Mouse (Mus musculus): Measurements from ENCODE around the gene Lingo2.

Gene Lingo2

DNA sequence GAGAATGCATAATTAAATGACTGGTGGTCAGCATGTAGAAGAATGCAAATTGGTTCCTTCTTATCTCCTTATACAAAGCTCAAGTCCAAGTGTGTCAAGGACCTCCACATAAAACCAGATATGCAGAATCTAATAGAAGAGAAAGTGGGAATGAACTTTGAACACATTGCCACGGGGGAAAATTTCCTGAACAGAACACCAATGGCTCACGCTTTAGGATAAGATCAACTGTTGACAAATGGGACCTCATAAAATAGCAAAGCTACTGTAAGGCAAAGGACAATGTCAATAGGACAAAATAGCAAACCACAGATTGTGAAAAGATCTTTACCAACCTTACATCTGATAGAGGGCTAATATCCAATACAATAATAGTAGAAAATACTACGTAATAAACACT, 1000.3 kb downstream of the Lingo2 start:
- in situ Hi-C loops (cut with MboI; ENCODE audit: low pct_unique_long_range_greater_than_20kb in 1 of 2, low sequenced_read_pairs in 2 of 2, unreplicated experiment in 1 of 2): no loop called here

DNA sequence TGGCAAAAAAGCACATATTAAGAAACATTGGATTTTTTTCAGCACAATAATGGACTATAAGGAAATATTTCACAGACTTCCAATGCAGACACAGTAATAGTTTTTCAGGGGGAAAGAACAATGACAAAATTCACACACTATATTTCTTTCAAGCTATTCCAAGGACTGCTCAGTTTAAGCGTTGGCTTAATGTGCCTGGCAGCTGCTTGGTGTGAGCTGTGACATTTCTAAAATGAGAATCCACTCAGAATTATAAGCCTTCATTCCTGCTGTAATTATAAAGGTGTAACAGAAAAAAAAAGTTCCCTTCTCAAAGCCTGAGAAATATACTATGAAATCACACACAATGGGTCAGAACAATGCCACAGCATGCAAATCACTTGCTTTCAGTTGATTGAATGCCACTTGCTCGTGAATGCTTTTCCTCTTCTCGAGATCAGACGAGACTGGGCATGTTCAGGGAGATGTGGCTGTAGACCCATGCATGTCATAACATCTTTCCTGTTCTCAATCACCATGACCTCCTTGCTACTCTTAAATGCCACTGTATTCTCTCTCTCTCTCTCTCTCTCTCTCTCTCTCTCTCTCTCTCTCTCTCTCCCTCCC, 1017.4 kb downstream of the Lingo2 start:
- in situ Hi-C loops (cut with MboI; ENCODE audit: low pct_unique_long_range_greater_than_20kb in 1 of 2, low sequenced_read_pairs in 2 of 2, unreplicated experiment in 1 of 2): no loop called here

DNA sequence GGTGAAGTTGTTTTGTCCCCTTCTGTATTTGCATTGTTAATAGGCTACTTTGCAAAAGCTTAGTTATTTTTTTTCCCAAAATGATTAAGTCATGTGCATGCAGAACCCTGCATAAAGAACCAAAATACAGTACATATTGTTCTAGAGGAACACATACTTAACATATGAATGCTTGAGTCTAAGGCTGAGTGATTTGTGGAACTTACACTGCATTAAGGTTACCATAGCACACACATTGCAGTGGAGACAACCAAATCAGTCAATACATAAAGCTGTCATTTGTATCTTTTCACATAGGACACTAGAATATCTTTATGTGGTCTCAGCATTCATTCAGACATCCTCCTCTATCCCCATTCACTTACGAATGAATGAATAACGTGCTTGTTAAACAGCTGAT, 1023.8 kb downstream of the Lingo2 start:
- in situ Hi-C loops (cut with MboI; ENCODE audit: low pct_unique_long_range_greater_than_20kb in 1 of 2, low sequenced_read_pairs in 2 of 2, unreplicated experiment in 1 of 2): no loop called here

DNA sequence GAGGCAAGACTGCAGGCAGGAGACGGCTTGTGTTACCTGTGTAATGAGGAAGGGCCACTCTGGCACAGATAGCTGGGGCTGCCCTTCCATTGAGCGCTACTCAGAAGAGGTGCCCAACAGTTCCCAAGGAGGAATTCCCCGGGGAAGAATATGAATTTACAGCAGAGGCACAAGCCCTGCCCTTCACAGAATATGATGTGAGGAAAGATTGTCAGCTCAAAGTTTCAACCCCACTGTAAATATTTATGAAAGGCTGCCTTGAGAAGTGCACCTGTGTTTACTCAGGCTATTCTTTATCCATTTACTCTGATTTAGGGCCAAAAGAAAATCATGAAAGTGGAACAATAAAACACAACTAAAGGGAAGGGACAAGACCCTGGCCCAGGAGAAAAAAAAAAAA, 1034.1 kb downstream of the Lingo2 start:
- in situ Hi-C loops (cut with MboI; ENCODE audit: low pct_unique_long_range_greater_than_20kb in 1 of 2, low sequenced_read_pairs in 2 of 2, unreplicated experiment in 1 of 2): no loop called here

DNA sequence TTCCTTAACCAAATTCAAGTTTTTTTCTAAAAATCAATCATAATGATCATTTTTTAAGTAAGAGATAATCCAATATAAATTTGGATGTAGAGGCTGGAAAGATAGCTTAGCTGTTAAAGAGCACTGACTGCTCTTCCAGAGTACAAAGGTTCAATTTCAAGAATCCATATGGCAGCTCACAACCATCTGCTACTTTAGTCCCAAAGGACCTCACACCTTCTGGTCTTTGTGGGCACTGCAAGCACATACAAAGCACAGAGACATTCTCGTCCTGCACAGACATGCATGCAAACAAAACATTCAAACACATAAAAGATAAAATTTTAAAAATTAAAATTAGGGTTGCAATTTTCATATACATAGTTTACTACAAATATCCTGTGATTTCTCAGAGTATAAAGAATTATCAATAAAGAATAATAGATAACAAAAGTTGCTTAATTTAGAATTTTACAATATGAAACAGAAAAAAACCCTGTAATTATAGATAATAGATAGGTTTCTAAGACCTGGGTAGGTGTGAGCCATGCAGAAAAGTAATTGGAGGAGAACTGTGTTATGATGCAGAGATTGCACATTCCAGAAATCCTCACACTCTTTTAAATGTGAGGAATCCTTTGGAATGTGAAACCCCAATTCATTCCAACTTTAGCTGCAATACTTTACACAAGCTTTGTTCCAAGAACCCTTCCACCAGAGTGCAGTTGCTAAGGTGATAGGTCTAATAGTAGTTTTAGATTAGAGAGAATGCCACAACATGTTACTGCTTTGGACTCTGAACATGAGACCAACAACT, 1053.6 kb downstream of the Lingo2 start:
- in situ Hi-C loops (cut with MboI; ENCODE audit: low pct_unique_long_range_greater_than_20kb in 1 of 2, low sequenced_read_pairs in 2 of 2, unreplicated experiment in 1 of 2): no loop called here

DNA sequence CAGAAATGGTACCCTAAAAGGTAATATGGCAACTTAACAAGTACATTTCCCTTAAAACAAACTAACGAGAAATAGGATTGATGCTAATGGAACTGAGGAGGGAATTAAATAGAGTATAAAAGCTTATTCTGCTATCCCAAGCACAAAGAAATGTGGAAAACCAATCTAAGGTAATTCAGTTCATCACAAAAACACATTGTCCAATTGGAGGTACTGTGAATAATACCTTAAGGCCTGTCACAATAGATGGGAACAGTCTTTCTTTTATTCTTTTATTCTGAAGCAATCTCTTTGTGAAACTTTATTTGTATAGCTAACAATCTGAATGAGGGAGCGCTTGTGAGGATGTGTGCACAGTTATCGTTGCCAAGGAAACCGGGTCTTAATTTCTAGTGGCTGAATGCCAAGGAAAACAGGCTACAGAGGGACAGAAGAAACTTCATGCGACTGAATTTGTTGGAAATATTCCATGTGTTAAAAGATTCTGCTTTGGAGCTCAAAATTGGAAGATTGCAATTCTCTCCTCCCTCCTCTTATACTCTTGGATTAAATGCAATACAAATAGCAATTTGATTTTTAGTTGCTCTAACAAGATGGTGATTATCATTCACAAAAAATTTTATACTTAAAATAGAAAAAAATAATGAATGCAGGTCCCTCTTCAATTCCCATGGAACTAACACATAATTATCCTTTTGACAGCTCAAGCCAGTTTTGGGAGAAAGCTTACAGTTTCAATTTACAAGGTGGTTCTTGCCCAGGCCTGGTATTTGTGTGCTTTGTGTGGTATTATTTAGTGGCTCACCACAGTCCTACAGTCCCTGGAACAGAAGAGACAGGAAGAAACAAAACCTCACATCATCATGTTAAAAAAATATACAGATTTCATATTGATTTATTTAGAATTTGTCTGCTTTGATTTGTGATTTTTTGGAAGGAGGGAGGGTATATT, 1065.7 kb downstream of the Lingo2 start:
- in situ Hi-C loops (cut with MboI; ENCODE audit: low pct_unique_long_range_greater_than_20kb in 1 of 2, low sequenced_read_pairs in 2 of 2, unreplicated experiment in 1 of 2): no loop called here

DNA sequence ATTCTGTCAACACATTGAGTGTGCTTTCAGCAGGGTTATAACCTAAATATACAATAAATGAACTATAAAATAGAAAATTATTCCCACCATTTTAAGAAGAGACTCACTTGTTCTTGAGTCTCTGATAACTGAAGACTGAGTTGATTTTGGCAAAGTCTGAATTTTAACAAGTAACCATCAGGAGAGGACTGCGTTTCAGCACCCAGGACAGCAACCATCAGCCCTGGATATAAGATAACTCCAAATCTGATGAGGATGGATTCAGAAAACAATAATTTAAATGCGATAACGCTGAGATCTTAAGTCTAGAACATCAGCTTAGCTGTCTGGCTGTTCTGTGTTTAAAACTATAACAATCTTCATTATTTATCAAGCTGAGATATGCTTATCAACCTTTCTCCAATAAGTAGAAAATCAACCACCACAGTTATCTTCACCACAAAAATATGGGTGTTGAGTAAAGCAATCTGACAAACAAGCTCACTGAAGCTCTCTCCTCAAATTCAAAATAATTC, 1066.5 kb downstream of the Lingo2 start:
- in situ Hi-C loops (cut with MboI; ENCODE audit: low pct_unique_long_range_greater_than_20kb in 1 of 2, low sequenced_read_pairs in 2 of 2, unreplicated experiment in 1 of 2): no loop called here

DNA sequence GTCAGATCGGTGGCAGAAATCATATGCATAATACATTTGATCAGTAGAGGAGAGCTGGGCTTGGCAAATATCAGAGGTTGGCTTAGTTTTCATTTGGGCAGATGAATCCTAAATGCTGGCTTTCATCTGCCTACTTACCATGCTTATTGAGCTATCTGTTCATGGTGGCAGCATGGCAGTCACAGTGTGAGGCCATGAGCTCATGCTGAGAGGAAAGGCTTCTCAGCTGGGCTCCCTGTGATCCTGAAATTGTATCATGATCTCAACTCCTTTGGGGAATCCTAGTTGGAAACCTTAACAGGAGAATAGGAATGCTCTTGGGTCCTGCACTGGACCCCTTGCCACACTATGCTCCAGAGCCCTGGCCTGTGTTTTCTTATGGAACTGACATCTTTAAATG, 1105.0 kb downstream of the Lingo2 start:
- in situ Hi-C loops (cut with MboI; ENCODE audit: low pct_unique_long_range_greater_than_20kb in 1 of 2, low sequenced_read_pairs in 2 of 2, unreplicated experiment in 1 of 2): no loop called here

DNA sequence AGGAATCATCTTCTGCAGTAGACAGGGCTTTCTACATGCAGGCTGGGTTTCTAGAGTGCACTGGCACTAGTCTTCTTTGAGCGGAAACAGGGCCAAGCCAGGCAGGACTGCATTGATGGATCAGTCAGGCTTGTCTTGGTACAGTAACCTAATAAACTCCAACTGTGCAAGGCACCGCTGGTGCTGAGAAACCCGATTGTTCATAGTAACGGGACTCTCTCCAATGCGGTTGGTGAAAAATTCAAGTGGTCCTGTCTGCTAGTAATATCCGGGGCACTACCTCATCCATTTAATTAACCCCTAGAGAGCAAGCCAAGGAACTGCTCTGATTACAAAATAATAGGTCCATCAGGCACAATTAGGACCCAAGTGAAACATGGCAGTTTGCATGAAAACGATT, 1106.4 kb downstream of the Lingo2 start:
- in situ Hi-C loops (cut with MboI; ENCODE audit: low pct_unique_long_range_greater_than_20kb in 1 of 2, low sequenced_read_pairs in 2 of 2, unreplicated experiment in 1 of 2): no loop called here

DNA sequence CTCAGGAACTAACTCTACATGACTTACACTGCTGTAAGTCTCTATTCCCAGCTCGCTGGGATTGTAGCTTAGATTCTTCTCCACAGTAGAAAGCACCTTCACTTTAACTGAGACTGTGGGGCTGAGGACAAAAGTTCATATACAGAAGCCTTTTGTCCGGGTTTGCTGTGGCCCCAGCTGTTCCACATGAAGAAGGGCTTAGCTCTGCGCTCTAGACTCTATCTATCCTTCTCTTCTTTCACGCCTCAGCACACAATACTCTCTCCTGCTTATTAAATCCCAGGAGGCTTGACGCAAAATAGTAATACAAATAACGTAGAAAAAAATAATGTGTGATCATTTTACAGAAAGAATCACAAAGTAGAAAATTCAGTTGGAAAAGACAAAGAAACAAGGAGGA, 1107.0 kb downstream of the Lingo2 start:
- in situ Hi-C loops (cut with MboI; ENCODE audit: low pct_unique_long_range_greater_than_20kb in 1 of 2, low sequenced_read_pairs in 2 of 2, unreplicated experiment in 1 of 2): no loop called here

DNA sequence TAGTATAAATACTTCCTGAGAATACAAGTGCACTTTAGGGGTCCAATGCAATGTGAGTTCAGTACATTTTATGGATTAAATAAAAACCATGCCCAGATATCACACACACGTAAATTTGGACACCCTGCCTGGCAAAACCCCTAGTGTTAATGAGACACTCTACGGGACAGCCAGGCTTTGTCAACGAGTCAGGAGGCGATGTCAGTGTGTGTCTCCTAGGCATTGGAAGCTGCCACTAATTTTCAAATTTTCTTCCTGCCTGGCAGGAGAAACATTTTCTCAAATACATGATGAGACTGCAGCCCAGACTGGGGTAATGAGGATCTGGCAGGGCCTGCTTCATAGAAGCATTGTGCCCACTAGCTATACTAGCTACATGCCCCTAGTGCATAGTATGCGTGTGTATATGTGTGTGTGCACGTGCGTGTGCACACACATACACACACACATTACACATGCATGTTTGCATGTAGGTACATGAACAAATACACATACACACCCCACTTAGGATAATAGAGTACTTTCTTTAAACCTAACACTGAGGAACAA, 1128.2 kb downstream of the Lingo2 start:
- in situ Hi-C loops (cut with MboI; ENCODE audit: low pct_unique_long_range_greater_than_20kb in 1 of 2, low sequenced_read_pairs in 2 of 2, unreplicated experiment in 1 of 2): no loop called here

DNA sequence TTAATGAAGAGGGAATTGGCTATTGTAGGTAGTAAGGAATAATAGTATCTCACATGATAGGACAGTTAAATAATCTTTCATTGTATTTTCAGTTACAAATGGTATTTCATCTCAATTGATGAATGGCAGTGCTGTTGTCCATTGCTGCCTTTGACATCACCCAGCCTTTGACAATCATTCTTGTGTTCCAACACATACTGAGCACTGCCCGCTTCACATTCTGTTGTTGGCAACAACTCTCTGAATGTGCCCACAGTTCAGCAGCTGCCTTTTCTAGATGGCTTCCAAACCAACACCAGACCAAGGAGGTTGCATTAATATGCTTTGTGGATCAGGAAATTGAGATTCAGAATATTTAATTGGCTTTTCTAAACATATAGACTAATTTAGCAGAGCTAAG, 1130.8 kb downstream of the Lingo2 start:
- in situ Hi-C loops (cut with MboI; ENCODE audit: low pct_unique_long_range_greater_than_20kb in 1 of 2, low sequenced_read_pairs in 2 of 2, unreplicated experiment in 1 of 2): no loop called here

DNA sequence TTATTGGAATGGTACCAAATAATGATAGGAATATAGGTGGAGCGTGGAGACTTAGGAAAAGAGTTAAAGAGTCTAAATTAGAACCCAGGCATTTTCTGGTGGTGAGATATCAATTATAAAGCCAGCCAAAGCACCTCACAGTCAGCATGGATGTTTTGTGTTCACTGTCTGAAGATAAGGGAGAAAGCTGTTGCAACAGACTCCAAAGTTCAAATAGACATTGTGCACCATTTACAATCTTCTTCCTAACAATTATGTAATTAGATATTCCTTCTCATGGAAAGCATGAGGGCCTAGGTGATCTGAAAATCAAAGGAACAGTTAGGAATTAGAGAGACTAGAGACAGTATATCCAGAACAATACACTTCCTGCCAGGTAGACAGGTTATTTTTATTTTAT, 1136.8 kb downstream of the Lingo2 start:
- in situ Hi-C loops (cut with MboI; ENCODE audit: low pct_unique_long_range_greater_than_20kb in 1 of 2, low sequenced_read_pairs in 2 of 2, unreplicated experiment in 1 of 2): no loop called here

DNA sequence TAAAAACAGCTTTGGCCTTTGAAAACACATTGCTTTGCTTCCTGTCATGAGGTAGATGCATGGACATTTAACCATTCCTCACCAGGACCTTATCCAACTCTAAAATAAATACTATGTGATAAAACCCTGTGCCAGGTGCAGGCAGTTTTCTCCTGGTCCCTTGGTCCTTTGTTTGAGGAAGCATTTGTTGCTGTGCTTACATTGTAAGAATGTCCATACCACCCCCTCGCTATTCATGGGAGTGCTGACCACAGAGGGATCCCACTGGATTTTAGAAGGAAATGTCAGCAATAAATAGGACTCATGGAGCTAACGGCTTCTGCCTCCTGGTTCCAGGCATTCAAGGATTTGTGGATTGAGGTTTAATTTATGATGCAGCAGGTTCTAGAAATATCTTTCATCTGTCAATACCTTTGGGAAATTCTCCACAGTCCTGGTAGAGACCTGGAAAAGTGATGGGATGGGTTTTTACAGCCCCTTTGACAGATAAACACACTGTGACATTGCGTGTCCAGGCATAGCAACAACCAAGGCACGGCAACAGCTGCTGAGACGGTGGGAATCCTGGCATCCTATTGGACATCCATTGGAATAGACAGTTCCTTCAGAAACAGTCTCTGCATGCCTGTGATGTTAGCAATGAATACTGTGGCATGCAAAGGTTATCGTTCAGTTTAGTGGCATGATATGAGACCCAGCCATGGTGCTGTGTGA, 1143.9 kb downstream of the Lingo2 start:
- in situ Hi-C loops (cut with MboI; ENCODE audit: low pct_unique_long_range_greater_than_20kb in 1 of 2, low sequenced_read_pairs in 2 of 2, unreplicated experiment in 1 of 2): no loop called here

DNA sequence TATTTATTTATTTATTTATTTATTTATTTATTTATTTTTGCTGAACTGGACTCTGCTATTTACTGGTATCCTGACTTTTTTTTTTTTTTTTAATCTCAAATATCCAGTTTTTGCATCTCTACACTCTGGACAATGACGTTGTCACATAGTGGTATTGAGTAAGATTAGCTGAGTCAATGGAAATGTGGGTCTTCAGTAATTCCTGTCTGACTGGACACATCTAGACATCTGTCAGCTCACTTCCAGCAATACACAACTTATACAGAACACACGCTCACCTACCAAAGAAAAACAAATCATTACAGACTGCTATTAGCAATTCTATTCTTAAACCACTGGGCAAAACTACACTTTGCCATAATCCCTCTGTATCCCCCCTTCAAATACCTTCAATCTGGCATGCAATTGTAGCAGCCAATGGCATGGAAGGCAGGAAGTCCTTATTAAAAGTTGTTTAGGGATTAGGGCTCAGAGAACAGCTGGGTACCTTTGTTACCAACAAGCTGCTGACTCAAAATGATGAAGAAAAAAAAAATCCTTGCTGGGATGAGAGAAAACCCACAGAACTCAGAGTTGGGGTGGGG, 1144.6 kb downstream of the Lingo2 start:
- in situ Hi-C loops (cut with MboI; ENCODE audit: low pct_unique_long_range_greater_than_20kb in 1 of 2, low sequenced_read_pairs in 2 of 2, unreplicated experiment in 1 of 2): no loop called here

DNA sequence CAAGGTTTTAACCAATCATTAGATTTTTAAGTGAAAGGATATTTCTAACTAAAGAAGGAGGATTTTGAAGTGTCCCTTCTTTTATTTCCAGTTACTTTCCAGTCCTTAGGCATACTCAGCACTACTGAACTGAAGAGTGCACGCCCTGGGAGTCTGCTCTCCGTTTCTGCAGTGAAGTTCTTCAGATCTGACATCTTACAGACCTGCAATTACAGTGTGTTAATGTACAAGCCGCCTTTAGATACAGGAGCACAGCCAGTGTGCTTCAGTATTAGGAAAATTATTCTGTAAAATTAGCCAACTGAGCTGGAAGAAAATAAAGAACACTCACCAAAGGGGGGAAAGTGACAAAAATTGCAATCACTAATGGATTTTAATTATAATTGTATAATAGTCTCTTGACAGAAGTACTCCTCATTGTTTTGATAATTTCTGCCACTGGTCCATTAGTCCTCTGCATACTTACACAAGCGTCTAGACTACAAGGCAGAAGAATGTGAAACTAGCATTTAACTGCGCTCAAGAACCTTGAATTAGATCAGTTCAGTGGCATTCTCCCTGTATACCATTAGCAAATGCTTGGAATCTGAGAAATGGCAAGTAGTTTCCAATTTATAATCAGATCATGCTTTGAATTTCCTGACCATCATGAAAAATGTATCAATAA, 1167.2 kb downstream of the Lingo2 start:
- in situ Hi-C loops (cut with MboI; ENCODE audit: low pct_unique_long_range_greater_than_20kb in 1 of 2, low sequenced_read_pairs in 2 of 2, unreplicated experiment in 1 of 2): no loop called here

DNA sequence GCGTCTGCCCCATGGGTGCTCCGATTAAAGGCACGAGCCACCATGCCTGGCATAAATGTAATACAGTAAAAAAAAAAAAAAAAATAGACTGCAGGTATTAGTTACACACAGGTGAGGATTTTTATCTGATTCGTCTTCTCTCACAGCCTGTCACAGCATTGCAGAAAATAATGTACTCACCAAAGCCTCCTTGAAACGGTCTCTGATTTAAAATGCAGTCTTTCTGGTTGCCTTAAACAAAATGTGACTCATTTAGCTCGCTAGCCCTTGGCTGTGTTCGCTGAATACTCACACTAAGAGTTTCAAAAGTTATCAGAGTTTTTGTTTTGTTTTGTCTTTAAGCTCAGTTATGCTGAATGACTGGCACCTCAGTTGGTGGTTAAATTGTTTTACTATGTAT, 1180.7 kb downstream of the Lingo2 start:
- in situ Hi-C loops (cut with MboI; ENCODE audit: low pct_unique_long_range_greater_than_20kb in 1 of 2, low sequenced_read_pairs in 2 of 2, unreplicated experiment in 1 of 2): no loop called here

All from mouse embryonic stem cell (cell line).